Mouse (Mus musculus): ENCODE measurements at regions not wholly inside any gene's neighbourhood (a gene's known extent, or its start where the extent isn't known, plus 50 kb on each side); places are given as distances from the start of the nearest gene placed in this dataset.

DNA sequence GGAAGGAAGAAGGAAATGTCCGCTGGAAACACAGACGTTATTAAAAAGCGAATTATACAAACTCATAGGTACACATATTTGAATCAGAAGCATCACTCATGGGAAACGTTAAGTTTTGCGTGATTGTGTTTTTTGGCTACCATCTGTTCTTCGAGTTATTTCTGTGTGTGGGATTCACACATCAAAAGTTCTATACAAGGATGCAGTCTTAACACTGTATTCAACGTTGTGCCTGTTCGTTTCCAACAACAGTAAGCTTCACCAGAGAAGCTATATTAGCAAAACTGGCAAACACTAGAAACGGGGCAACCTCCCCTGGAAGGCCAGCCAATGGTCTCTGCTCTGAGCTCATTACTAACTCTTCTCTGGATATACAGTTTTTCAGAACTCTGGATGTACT lies 150.3 kb upstream of the Ctso start:
- Histone ChIP-seq H3K27me3 (ENCODE audit: control insufficient read depth, insufficient read depth, low read length) (no peaks in the 10 kb centered on the region), H3K4me2 (replicated peaks; ENCODE audit: low read depth) (no peak overlapping the region), H3K36me3 (ENCODE audit: control insufficient read depth, insufficient read depth, low read length) (no peaks in the 10 kb centered on the region), H3K4me1 (replicated peaks; ENCODE audit: control insufficient read depth, insufficient read depth) (no peaks in the 10 kb centered on the region), H3K9me3 (ENCODE audit: control insufficient read depth, low read length) (no peaks in the 10 kb centered on the region), H3K9ac (ENCODE audit: low read length) (no peak overlapping the region), H3K4me3 (ENCODE audit: low read depth, low read length) (no peak overlapping the region), H3K27ac (replicated peaks) (no peak overlapping the region)
- DNase-seq (ENCODE audit: low spot score) (no peak), ATAC-seq (ENCODE audit: low FRiP score, low TSS enrichment) (no peak)
- WGBS = 87% methylated on average over 9 of the region's 9 CpGs
- no peak for TF ChIP-seq CTCF (IDR thresholded peaks at IDR 0.05; ENCODE audit: low read depth)
- no peak for TF ChIP-seq EP300 (optimal IDR thresholded peaks at IDR 0.05)

DNA sequence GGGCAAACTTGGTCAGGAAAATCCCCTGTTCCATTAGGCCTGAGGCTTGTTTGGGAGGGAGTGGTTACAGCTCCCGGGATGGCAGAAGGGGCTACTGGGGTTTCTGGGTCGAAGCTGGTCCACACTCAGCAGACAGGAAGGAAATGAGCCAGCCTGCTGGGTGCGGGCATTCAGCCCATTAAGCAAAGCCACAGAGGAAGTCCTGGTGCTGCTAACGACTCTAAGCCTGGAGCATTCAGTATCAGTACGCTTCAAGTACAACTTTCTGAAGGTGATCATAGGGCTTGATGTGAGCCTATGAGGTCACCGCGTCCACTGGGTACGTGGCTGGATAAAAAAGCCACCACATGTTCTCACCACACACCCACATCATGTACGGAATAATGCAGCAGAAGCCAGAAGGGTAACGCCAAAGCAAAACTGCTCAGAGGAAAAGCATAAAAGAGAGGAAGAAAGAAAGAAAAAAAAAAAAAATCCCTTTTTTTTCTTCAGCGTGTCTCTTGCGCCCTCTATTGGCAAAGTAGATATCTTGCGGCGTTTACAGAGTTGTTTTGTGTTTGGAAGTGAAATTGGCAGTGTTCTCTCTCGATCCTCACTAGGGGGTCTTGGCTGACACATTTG lies 149.4 kb upstream of the Ctso start:
- TF ChIP-seq EP300 (optimal IDR thresholded peaks at IDR 0.05) (no peak), CTCF (IDR thresholded peaks at IDR 0.05; ENCODE audit: low read depth) (peak; percentile 89)
- 16% methylated on average over 15 of the region's 15 CpGs for WGBS
- Histone ChIP-seq H3K9me3 (ENCODE audit: control insufficient read depth, low read length) (no peaks in the 10 kb centered on the region), H3K4me1 (replicated peaks; ENCODE audit: control insufficient read depth, insufficient read depth) (no peaks in the 10 kb centered on the region), H3K36me3 (ENCODE audit: control insufficient read depth, insufficient read depth, low read length) (no peaks in the 10 kb centered on the region), H3K27ac (replicated peaks) (no peak overlapping the region), H3K4me2 (replicated peaks; ENCODE audit: low read depth) (peak overlapping the region; percentile 45), H3K27me3 (ENCODE audit: control insufficient read depth, insufficient read depth, low read length) (no peaks in the 10 kb centered on the region), H3K4me3 (ENCODE audit: low read depth, low read length) (peak overlapping the region; percentile 21; the same call in 1 of the 2 replicates), H3K9ac (ENCODE audit: low read length) (no peak overlapping the region)
- DNase-seq (ENCODE audit: low spot score) (peak; percentile 18), ATAC-seq (ENCODE audit: low FRiP score, low TSS enrichment) (0 out of 2 replicates have a peak, but pooled peaks have one; percentile 49)

DNA sequence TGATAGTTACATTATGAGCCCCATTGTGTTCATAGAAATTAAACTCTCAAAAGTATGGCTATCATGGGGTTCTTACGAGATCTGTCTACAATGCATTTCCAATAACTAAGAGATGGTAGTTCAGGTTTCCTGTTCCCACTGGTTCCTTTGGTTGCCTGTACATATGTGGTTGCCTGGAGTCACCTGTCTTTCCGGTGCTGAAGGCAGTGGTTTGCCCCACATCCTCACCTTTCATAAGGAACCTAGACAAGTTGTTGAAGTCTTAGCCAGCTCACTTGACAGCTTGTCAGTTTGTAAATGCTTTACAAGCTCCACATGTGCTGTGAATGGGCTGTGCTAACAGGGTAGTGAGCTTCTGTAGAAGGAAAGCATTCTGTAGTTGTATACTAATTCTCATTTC lies 143.5 kb upstream of the Ctso start:
- no peak overlapping the region for H3K27ac ChIP-seq (replicated peaks)
- no peak overlapping the region for H3K4me3 ChIP-seq (ENCODE audit: low read depth, low read length)
- no peak overlapping the region for H3K4me2 ChIP-seq (replicated peaks; ENCODE audit: low read depth)
- no peaks in the 10 kb centered on the region for H3K36me3 ChIP-seq (ENCODE audit: control insufficient read depth, insufficient read depth, low read length)
- no peak for DNase-seq (ENCODE audit: low spot score)
- H3K4me1 ChIP-seq (replicated peaks; ENCODE audit: control insufficient read depth, insufficient read depth) = no peaks in the 10 kb centered on the region
- H3K9ac ChIP-seq (ENCODE audit: low read length) = no peak overlapping the region
- 69% methylated on average over 2 of the region's 2 CpGs for WGBS
- H3K9me3 ChIP-seq (ENCODE audit: control insufficient read depth, low read length) = no peaks in the 10 kb centered on the region
- ATAC-seq (ENCODE audit: low FRiP score, low TSS enrichment) = no peak
- TF ChIP-seq EP300 (optimal IDR thresholded peaks at IDR 0.05) = no peak
- no peak for TF ChIP-seq CTCF (IDR thresholded peaks at IDR 0.05; ENCODE audit: low read depth)
- no peaks in the 10 kb centered on the region for H3K27me3 ChIP-seq (ENCODE audit: control insufficient read depth, insufficient read depth, low read length)

DNA sequence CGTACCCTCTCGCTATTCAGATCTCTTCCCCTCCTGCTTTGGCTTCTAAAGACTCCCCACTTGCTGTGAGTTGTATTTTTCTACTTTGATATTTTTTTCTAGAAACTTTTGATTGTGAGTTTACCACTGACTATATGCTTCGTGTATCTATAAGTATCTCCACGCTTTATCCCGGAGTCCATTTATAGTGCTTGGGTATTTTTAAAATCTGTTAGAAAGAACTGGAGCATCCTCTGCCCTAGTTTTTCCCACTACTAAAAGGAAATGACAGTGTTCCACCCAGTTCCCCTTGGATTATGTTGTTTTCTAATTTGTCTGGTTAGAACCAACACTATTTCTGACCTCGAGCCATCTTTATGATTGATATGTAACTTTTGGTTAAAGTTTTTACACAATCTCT lies 142.7 kb upstream of the Ctso start:
- Histone ChIP-seq H3K27ac (replicated peaks) (no peak overlapping the region), H3K4me3 (ENCODE audit: low read depth, low read length) (no peak overlapping the region), H3K36me3 (ENCODE audit: control insufficient read depth, insufficient read depth, low read length) (no peaks in the 10 kb centered on the region), H3K4me1 (replicated peaks; ENCODE audit: control insufficient read depth, insufficient read depth) (no peaks in the 10 kb centered on the region), H3K9me3 (ENCODE audit: control insufficient read depth, low read length) (no peaks in the 10 kb centered on the region), H3K27me3 (ENCODE audit: control insufficient read depth, insufficient read depth, low read length) (no peaks in the 10 kb centered on the region), H3K4me2 (replicated peaks; ENCODE audit: low read depth) (no peak overlapping the region), H3K9ac (ENCODE audit: low read length) (no peak overlapping the region)
- TF ChIP-seq EP300 (optimal IDR thresholded peaks at IDR 0.05) = no peak
- no peak for TF ChIP-seq CTCF (IDR thresholded peaks at IDR 0.05; ENCODE audit: low read depth)
- DNase-seq (ENCODE audit: low spot score) = no peak
- WGBS = 88% methylated on average over 6 of the region's 6 CpGs
- no peak for ATAC-seq (ENCODE audit: low FRiP score, low TSS enrichment)

DNA sequence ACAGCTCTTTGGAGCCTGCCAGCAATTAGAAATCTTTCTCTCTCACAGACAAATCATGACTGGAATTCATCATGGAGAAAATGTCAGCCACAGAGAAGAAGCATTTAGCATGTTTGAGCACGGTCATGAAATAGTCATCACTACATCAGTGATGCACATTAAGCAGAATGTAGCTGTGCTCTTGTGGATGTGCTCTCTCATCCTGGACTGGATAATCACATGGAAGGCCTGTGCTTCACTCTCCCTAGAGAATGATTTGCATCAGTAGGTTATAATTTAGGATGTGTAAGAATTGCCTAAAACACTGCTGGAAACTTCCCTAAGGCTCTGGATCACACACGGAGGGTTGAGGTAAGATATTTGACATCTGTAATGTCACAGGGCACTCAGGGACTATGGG lies 130.3 kb upstream of the Ctso start:
- TF ChIP-seq CTCF (IDR thresholded peaks at IDR 0.05; ENCODE audit: low read depth) (no peak), EP300 (optimal IDR thresholded peaks at IDR 0.05) (no peak)
- Histone ChIP-seq H3K9ac (ENCODE audit: low read length) (no peak overlapping the region), H3K4me1 (replicated peaks; ENCODE audit: control insufficient read depth, insufficient read depth) (no peaks in the 10 kb centered on the region), H3K4me3 (ENCODE audit: low read depth, low read length) (no peak overlapping the region), H3K9me3 (ENCODE audit: control insufficient read depth, low read length) (no peaks in the 10 kb centered on the region), H3K27me3 (ENCODE audit: control insufficient read depth, insufficient read depth, low read length) (no peaks in the 10 kb centered on the region), H3K4me2 (replicated peaks; ENCODE audit: low read depth) (no peak overlapping the region), H3K27ac (replicated peaks) (no peak overlapping the region), H3K36me3 (ENCODE audit: control insufficient read depth, insufficient read depth, low read length) (no peaks in the 10 kb centered on the region)
- 66% methylated on average over 2 of the region's 2 CpGs for WGBS
- ATAC-seq (ENCODE audit: low FRiP score, low TSS enrichment) = no peak
- DNase-seq (ENCODE audit: low spot score) = no peak

DNA sequence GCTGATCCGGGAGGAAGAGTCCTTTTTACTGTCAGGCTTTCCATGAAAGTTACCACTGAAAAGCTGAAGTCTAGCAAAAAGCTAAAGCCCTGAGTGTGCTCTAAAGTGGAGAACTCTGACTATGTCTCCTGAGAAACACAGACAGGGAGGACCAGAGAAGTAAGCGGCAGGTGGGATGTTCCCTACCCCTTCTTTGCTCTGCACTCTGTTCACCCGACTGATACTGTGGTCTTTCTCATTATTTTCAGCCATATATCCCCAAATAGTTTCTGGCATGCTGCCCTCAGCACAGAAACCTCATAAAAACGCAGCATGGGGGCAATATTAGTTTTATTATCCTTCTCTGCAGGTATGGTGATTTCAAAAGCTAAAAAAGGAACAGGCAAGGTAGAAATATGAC lies 126.7 kb upstream of the Ctso start:
- H3K9ac ChIP-seq (ENCODE audit: low read length) = no peak overlapping the region
- H3K36me3 ChIP-seq (ENCODE audit: control insufficient read depth, insufficient read depth, low read length) = no peaks in the 10 kb centered on the region
- H3K9me3 ChIP-seq (ENCODE audit: control insufficient read depth, low read length) = no peaks in the 10 kb centered on the region
- no peak overlapping the region for H3K4me2 ChIP-seq (replicated peaks; ENCODE audit: low read depth)
- TF ChIP-seq EP300 (optimal IDR thresholded peaks at IDR 0.05) (no peak), CTCF (IDR thresholded peaks at IDR 0.05; ENCODE audit: low read depth) (no peak)
- H3K27me3 ChIP-seq (ENCODE audit: control insufficient read depth, insufficient read depth, low read length) = no peaks in the 10 kb centered on the region
- 67% methylated on average over 4 of the region's 4 CpGs for WGBS
- DNase-seq (ENCODE audit: low spot score) = no peak
- no peak for ATAC-seq (ENCODE audit: low FRiP score, low TSS enrichment)
- no peak overlapping the region for H3K4me3 ChIP-seq (ENCODE audit: low read depth, low read length)
- no peak overlapping the region for H3K27ac ChIP-seq (replicated peaks)
- H3K4me1 ChIP-seq (replicated peaks; ENCODE audit: control insufficient read depth, insufficient read depth) = no peaks in the 10 kb centered on the region
